Mouse (Mus musculus): ENCODE data around the gene Hist1h2ad.
"Not testable (repeated sequence)": the region's sequence is repeated elsewhere in the genome, so short reads cannot be mapped to it uniquely, and the experiment has no call there.

Gene Hist1h2ad

DNA sequence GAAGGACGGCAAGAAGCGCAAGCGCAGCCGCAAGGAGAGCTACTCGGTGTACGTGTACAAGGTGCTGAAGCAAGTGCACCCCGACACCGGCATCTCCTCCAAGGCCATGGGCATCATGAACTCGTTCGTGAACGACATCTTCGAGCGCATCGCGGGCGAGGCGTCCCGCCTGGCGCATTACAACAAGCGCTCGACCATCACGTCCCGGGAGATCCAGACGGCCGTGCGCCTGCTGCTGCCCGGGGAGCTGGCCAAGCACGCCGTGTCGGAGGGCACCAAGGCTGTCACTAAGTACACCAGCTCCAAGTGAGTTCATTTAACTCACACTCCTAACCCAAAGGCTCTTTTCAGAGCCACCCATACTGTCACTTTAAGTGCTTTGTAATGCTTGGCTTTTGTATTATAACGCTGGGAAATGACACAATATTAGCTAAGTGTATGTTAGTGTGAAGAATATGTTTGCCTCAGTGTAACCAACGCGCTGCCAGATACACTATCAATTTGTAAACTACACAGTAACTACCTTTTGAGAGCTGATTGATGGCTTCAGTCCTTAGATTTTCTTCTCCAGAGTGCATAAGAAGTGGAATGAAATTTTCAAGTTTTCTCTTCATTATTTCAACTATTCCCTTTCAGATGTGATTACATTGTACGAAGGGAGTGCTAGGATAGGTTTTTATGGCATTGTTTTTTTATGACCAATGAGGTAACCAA, 2.5 kb upstream of the Hist1h2ad start:
- CTCF ChIA-PET = interaction anchor here in 1 of 4 experiments (0.6 kb wide), 1 partner anchor 38 kb away, joined by 3 read pairs; no protein-coding TSS in a partner anchor

DNA sequence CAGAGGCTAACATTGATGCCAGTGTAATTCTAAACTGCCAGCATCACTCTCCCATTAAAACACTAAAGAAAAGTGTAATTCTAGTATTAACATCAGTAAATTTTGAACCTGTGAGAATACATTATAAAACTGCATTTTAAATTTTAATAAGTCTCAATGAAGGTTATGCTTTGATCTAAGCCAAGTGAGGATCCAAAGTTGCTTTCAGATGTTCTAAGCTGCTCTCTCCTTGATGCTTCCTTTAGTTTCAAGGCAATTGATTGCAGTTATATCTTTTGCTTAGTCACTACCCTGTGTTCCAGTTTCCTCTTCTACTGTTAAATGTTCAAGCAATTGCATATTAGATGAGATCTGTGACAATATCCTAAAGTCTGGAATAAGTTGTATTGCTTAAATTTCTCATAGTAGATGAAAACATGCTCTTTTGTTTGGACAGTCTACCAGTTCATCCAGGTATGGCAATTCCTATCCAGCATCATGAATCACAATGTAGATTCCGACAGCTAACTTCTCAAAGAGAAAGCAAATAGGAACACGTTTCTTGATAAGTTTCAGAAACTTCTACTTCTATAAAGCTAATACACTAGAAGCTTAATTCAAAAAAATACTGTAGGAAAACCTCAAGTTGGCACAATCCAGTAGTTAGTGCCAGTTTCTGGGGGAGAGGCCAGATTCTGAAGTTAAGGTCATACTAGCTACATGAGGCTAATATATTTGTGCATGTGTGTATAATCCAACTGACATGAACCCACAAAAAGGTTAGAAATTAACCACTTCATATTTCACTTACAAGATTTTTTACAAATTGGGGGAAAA, 1.8 kb upstream of the Hist1h2ad start:
- ChIA-PET POLR2A (interaction anchor here (0.5 to 22.3 kb wide), 70 partner anchors 10 to 1851 kb away, joined by 3 to 794 read pairs (median 16); partner anchors contain the start of genes Hist1h4d (in 4 of the 4), Hist1h1c (in 3 of the 4), Hist1h1d (in 3 of the 4) and Hist1h2ac (in 3 of the 4)), CTCF (no interaction called here)

More for the DNA sequence above, 2.5 kb upstream of the Hist1h2ad start:
- POLR2A ChIA-PET = interaction anchor here (0.5 to 22.3 kb wide), 134 partner anchors 9 to 1856 kb away, joined by 3 to 794 read pairs (median 6); partner anchors contain the start of genes Hist1h2ac (in 4 of the 4), Hist1h2bc (in 4 of the 4), Hist1h3e (in 4 of the 4) and Hist1h4d (in 4 of the 4)

DNA sequence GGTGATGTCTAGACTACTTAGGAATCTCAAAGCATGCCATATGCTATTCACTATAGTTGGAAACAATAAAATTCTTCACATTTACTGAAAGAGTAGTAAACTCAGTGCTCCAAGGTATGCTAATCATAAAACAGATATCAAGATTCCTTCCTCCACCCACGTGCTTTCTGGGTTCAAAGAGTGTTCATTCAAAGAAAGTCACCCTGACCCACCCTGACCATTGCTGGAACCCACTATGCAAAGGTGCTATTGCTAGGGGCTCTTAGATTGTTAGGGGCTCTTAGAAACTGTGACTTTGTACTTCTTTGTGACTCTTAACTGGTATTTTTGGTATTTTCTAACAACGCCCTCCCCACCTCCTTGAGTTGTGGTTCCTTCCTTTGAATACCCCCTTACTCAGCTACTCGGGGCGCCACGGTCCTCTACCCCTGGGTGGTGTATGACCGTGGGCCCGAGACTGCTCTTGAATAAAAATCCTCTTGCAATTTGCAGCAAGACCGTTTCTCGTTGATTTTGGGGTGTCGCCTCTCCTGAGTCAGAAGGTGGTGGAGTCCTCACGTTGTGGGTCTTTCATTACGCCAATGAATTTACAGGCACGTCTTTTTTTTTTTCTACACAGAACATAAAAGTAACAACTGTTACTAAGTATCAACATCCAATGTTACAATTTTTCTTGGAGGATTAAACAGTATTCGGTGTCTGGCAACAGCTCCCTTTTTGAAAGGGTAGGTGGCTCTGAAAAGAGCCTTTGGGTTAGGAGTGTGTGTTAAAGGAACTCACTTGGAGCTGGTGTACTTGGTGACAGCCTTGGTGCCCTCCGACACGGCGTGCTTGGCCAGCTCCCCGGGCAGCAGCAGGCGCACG, 915 bp upstream of the Hist1h2ad start:
- CTCF ChIA-PET = not testable (repeated sequence)
- POLR2A ChIA-PET = interaction anchor here (0.6 to 22.3 kb wide), 55 partner anchors 10 to 1540 kb away, joined by 3 to 794 read pairs (median 23); partner anchors contain the start of genes Hist1h4d (in 4 of the 4), Hist1h4f (in 4 of the 4), Hist1h1c (in 3 of the 4) and Hist1h1d (in 3 of the 4)

DNA sequence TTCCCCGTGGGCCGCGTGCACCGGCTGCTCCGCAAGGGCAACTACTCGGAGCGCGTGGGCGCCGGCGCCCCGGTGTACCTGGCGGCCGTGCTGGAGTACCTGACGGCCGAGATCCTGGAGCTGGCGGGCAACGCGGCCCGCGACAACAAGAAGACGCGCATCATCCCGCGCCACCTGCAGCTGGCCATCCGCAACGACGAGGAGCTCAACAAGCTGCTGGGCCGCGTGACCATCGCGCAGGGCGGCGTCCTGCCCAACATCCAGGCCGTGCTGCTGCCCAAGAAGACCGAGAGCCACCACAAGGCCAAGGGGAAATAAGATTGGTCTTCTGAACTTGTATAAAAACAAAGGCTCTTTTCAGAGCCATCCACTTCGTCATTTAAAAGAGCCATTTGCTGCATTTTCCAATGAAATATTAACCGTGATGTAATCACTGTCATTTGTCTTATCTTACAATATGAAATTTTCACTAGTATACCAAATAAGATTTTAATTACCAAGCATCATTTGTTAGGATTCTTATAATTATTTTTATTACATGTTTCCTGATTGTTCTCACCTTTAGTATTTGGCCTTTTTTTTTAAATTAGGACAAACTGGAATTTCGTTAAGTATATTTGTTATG, 477 bp downstream of the Hist1h2ad start:
- POLR2A ChIA-PET = interaction anchor here in 3 of 4 experiments (0.7 to 28.3 kb wide), 23 partner anchors 10 to 1532 kb away, joined by 3 to 794 read pairs (median 50); partner anchors contain the start of genes Hist1h4d (in 3 of the 3), Hist1h4f (in 3 of the 3), Hist1h1d (in 2 of the 3) and Hist1h2ac (in 2 of the 3)
- CTCF ChIA-PET = not testable (repeated sequence)

DNA sequence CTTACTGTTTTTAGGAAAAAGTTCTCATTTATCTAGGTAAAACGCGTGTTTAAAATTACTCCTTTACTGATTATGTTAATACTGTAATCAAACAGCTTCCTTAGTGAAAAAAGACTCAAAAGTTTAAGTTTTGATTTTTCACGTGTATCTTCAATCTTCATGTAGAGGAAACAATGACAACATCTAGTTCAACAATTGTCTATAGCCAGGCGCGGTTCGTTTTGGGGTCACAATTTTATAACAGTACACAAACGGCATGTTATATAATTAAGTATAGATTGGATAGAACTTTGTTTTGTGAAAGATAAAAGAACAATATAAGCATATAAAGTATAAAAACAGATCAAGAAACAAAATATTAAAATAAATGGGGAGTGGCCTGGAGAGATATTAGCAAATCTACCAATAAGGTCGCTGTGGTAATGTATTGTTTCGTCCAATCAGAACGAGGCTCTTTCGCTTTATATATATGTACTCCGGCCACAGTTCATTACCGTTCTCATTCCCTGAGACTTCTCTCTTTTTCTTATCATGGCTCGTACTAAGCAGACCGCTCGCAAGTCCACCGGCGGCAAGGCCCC, 1.2 kb downstream of the Hist1h2ad start, which contains the start of gene Hist1h3d:
TSS of gene Hist1h3d (plus strand) at position 493 of the 581 bp plus-strand sequence.
- POLR2A ChIA-PET = interaction anchor here (0.6 to 28.3 kb wide), 50 partner anchors 7 to 1822 kb away, joined by 3 to 794 read pairs (median 6); partner anchors contain the start of genes Hist1h2ac (in 3 of the 4), Hist1h2bc (in 3 of the 4), Hist1h1d (in 2 of the 4) and Hist1h2af (in 2 of the 4)
- CTCF ChIA-PET = no interaction called here

DNA sequence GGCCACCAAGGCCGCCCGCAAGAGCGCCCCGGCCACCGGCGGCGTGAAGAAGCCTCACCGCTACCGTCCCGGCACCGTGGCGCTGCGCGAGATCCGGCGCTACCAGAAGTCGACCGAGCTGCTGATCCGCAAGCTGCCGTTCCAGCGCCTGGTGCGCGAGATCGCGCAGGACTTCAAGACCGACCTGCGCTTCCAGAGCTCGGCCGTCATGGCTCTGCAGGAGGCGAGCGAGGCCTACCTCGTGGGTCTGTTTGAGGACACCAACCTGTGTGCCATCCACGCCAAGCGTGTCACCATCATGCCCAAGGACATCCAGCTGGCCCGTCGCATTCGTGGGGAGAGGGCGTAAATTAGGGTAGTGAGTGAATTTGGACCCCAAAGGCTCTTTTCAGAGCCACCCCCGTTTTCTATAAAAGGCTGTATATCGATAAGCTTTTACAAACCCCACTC, 1.7 kb downstream of the Hist1h2ad start:
- POLR2A ChIA-PET = interaction anchor here (0.6 to 28.3 kb wide), 62 partner anchors 8 to 1822 kb away, joined by 3 to 794 read pairs (median 5); partner anchors contain the start of genes Hist1h2ac (in 3 of the 4), Hist1h2bc (in 3 of the 4), Hist1h1d (in 2 of the 4) and Hist1h2ab (in 2 of the 4)
- CTCF ChIA-PET = not testable (repeated sequence)

DNA sequence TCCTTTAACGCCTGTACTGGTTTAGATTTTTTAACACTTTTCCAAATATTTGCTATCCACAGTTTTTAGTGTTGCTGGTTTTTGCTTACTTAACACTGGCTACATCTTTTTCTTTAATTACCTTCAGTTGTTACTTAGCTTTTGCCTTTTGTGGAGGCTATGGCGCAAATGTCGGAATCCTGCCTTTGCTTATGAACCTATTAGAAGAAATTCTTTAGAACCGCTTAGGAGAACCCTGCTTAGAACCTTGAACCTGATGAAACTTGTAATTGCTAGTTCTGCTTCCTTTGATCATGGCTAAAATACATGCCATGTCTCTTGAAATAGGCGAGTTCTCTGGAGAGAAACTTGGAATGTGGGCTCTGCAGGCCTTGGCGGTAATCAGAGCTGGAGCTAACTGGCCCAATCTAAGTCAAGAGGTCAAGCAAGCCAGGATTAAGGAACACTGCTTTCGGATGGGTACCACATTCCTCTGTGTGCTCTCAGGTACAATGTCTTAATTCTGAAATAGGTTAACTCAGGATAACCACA, 2.2 kb downstream of the Hist1h2ad start:
- POLR2A ChIA-PET = interaction anchor here (0.6 to 28.3 kb wide), 67 partner anchors 8 to 1823 kb away, joined by 3 to 794 read pairs (median 5); partner anchors contain the start of genes Hist1h2ac (in 3 of the 4), Hist1h2bc (in 3 of the 4), Hist1h1d (in 2 of the 4) and Hist1h2ab (in 2 of the 4)
- CTCF ChIA-PET = no interaction called here

DNA sequence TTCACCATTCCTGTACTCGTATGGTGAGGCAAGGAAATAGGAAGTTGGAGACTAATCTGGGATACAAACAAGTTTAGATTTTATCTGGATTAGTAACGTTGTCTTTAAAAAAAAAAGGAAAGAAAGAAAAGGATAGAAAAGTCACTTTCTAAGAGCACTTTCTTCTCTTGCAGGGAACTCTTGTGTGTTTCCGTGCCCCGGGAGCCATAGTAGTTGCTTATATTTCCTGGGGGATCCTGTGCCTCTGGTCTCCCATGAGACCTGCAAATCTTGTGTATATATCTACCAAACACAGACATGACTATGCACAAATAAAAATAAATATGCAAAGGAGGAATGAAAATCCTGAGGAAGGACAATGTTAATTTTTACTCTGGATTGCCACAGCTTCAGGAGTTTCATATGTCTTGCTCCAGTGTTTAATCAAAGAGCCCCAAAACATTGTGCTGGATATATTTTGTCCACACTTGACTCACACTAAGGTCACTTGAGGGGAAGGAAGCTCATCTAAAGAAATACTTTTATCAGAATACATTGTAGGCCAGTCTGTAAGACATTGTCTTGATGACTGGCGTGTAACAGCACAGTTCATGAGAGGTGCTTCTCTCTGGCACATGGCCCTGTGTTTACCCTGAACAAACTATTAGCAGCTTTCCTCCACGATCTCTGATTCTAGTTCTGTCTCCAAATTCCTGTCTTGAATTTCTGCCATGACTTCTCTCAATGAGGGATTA, 2.9 kb downstream of the Hist1h2ad start:
- CTCF ChIA-PET = no interaction called here
- POLR2A ChIA-PET = interaction anchor here (0.6 to 28.3 kb wide), 59 partner anchors 7 to 1823 kb away, joined by 3 to 794 read pairs (median 5); partner anchors contain the start of genes Hist1h2ac (in 3 of the 4), Hist1h2bc (in 3 of the 4), Hist1h1a (in 2 of the 4) and Hist1h1d (in 2 of the 4)

DNA sequence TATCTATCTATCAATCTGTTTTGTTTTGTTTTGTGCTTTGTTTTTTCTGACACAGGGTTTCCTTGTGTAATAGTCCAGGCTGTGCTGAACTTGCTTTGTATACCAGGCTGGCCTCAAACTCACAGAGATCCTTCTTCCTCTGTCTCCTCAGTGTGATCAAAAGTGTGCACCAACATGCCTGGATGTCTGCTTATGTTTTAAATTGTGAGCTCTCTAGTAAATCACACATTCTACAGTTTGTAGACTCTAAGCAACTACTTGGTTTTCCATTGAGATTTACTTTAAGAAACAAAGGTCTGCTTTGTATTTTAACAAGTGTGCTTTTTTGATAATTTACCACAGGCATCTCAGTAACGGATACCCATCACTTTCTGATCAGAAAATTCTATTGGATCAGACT, 3.7 kb downstream of the Hist1h2ad start:
- CTCF ChIA-PET = no interaction called here
- POLR2A ChIA-PET = interaction anchor here in 3 of 4 experiments (0.7 to 28.3 kb wide), 19 partner anchors 7 to 186 kb away, joined by 3 to 794 read pairs (median 19); partner anchors contain the start of genes Hist1h1d (in 2 of the 3), Hist1h2ab (in 2 of the 3), Hist1h2ac (in 2 of the 3) and Hist1h2af (in 2 of the 3)

DNA sequence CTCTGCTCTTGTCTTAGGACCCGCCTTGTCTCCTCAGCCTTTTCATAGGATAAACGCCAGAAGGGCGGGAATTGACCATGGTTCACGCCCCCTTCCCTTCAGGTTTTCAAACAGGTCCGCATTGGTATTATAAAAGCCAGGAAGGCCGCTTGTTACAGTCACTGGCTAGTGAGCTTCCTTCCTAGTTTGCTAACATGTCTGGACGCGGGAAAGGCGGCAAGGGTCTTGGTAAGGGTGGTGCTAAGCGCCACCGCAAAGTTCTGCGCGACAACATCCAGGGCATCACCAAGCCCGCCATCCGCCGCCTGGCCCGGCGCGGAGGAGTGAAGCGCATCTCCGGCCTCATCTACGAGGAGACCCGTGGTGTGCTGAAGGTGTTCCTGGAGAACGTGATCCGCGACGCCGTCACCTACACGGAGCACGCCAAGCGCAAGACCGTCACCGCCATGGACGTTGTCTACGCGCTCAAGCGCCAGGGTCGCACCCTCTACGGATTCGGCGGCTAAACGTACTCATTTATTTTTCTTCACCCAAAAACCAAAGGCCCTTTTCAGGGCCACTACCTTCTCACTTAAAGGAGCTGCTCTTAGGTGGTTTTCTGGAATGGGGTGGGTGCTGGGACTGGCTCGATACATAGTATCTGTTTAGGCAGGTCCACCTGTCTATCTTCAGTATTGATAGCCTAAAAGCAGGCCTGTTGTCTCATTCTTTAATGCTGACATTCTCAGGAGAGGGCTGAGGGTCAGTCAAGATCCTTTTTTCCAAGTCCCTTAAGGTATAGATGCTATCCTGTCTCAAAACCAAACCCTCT, 7.4 kb downstream of the Hist1h2ad start, which contains the start of gene Hist1h4d:
TSS of gene Hist1h4d (plus strand) at position 191 of the 811 bp plus-strand sequence.
- POLR2A ChIA-PET = interaction anchor here (0.6 to 29.6 kb wide), 140 partner anchors 1 to 1865 kb away, joined by 3 to 794 read pairs (median 6); partner anchors contain the start of genes Hist1h1e (in 4 of the 4), Hist1h2ac (in 4 of the 4), Hist1h2ae (in 4 of the 4) and Hist1h2af (in 4 of the 4)

DNA sequence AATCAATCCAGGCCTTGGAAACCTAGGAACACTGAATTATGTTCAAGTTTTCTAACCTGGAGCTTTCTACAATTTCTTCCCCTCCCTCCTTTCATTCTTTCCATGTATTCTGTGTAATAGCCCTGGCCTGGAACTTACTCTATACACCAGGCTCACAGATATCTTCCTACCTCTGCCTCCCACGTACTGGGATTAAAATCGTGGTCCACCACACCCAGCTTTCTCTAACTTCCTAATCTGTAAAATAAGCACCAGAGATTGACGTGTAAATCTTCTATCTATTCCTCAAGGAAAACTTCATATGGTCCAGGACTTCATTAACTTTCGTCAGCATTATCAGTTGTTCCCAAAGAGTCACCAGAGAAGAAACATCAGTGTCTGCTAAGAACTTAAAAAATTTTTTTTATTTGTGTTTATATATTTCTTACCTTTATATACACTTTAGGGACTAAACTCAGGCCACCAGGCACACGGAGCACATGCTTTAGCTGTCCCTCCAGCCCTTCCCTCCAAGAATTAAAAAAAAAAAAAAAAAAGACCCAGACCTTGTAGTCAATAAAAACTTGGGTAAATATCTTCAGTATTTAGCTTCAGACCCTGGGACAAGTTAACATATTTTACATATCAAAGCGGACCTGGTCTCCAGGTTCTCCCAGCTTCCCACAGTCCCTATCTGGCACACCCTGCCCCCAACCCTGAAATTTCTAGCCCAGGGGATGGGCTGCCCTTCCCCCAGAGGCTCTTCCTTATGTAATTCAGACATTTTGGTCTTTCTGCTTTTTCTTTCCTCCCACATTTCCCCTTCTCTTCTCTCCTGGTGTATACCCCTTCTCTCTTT, 8.3 kb downstream of the Hist1h2ad start:
- ChIA-PET POLR2A (interaction anchor here (0.5 to 29.6 kb wide), 130 partner anchors 2 to 1865 kb away, joined by 3 to 794 read pairs (median 6); partner anchors contain the start of genes Hist1h1e (in 4 of the 4), Hist1h2ac (in 4 of the 4), Hist1h2ae (in 4 of the 4) and Hist1h2bc (in 4 of the 4)), CTCF (interaction anchor here in 3 of 4 experiments (0.6 to 1.8 kb wide), 3 partner anchors 12 to 181 kb away, joined by 3 to 7 read pairs (median 4); no protein-coding TSS in a partner anchor)

More for the DNA sequence above, 7.4 kb downstream of the Hist1h2ad start, which contains the start of gene Hist1h4d:
- CTCF ChIA-PET = interaction anchor here in 2 of 4 experiments (1.0 to 1.8 kb wide), 2 partner anchors 13 to 20 kb away, joined by 4 to 7 read pairs; no protein-coding TSS in a partner anchor

DNA sequence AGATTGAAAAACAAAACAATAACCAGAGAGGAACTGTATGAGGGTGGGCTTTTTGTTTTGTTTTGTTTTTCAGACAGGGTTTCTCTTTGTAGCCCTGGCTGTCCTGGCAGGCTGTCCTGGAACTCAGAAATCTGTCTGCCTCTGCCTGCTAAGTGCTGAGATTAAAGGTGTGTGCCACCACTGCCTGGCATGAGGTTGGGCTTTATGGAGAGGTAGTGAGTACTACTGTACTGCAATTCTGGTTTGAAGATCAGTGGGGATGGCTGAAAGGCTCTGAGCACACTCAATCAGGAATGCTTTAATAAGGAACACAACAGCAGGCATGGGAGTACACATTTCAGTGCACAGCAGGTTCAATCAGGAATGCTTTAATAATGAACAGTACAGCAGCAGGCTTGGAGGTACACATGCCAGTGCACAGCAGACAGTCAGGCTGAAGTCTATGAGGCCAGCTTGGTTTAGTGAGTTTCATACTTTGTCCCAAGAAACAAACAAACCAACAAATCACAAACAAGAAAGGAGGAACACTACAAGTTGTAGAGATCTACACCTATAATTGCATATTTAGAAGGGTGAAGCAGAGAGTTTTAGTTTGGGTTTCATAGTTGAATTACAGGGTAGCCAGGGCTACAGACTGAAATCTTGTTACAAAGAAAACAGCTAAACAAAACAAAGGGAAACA, 9.3 kb downstream of the Hist1h2ad start:
- POLR2A ChIA-PET = interaction anchor here (0.6 to 29.6 kb wide), 81 partner anchors 3 to 1862 kb away, joined by 3 to 794 read pairs (median 19); partner anchors contain the start of genes Hist1h1e (in 4 of the 4), Hist1h2ac (in 4 of the 4), Hist1h2ae (in 4 of the 4) and Hist1h2bc (in 4 of the 4)
- CTCF ChIA-PET = no interaction called here

Measured in embryonic stem cell, embryonic (primary cell).